Mouse (Mus musculus) cerebellum, adult 9-11 months (tissue): ENCODE measurements around the gene Lysmd3.
"Not testable (repeated sequence)": the region's sequence is repeated elsewhere in the genome, so short reads cannot be mapped to it uniquely, and the experiment has no call there.

ENCODE experiments used
- DNase-seq: peaks from one replicate; pipeline ENCODE4 v3.0.0; 2022

Gene Lysmd3

GRCm38 (mm10) chr13:81657351-81658052 lies at the start of gene Lysmd3:
Gene Lysmd3 (plus strand): TSS chr13:81657663.
- DNase-seq: peak; percentile 95

GRCm38 (mm10) chr13:81610349-81610748 lies 47.1 kb upstream of the Lysmd3 start:
- no peak for DNase-seq

- not testable (repeated sequence) for DNase-seq
Observed at GRCm38 (mm10) chr13:81627861-81628260, 29.6 kb upstream of the Lysmd3 start.

- no peak for DNase-seq
Observed at GRCm38 (mm10) chr13:81628631-81629190, 28.8 kb upstream of the Lysmd3 start.

- DNase-seq: no peak
Observed at GRCm38 (mm10) chr13:81629395-81629794, 28.1 kb upstream of the Lysmd3 start.

GRCm38 (mm10) chr13:81630566-81630965 lies 26.9 kb upstream of the Lysmd3 start:
- no peak for DNase-seq

GRCm38 (mm10) chr13:81632720-81633415 lies 24.6 kb upstream of the Lysmd3 start, which contains the start of gene Adgrv1:
Gene Adgrv1 (minus strand): TSS chr13:81633154.
- peak; percentile 86 for DNase-seq

- no peak for DNase-seq
Observed at GRCm38 (mm10) chr13:81639624-81640023, 17.8 kb upstream of the Lysmd3 start.

- DNase-seq: no peak
Observed at GRCm38 (mm10) chr13:81640881-81641280, 16.6 kb upstream of the Lysmd3 start.

- DNase-seq: peak; percentile 11
Observed at GRCm38 (mm10) chr13:81641289-81642045, 16.0 kb upstream of the Lysmd3 start.

- no peak for DNase-seq
Observed at GRCm38 (mm10) chr13:81642491-81643149, 14.8 kb upstream of the Lysmd3 start.

GRCm38 (mm10) chr13:81644047-81644565 lies 13.4 kb upstream of the Lysmd3 start:
- DNase-seq: no peak

- no peak for DNase-seq
Observed at GRCm38 (mm10) chr13:81646348-81646747, 11.1 kb upstream of the Lysmd3 start.

- DNase-seq: not testable (repeated sequence)
Observed at GRCm38 (mm10) chr13:81650382-81650781, 7.1 kb upstream of the Lysmd3 start.

GRCm38 (mm10) chr13:81656091-81656850 lies 1.2 kb upstream of the Lysmd3 start:
- DNase-seq: peak; percentile 11

GRCm38 (mm10) chr13:81657008-81657350 lies 484 bp upstream of the Lysmd3 start:
- DNase-seq: no peak

GRCm38 (mm10) chr13:81658053-81658752 lies 740 bp downstream of the Lysmd3 start:
- DNase-seq: no peak

- peak; percentile 42 for DNase-seq
Observed at GRCm38 (mm10) chr13:81663566-81664330, 6.3 kb downstream of the Lysmd3 start.

GRCm38 (mm10) chr13:81664331-81664698 lies 6.9 kb downstream of the Lysmd3 start:
- peak; percentile 67 for DNase-seq

- no peak for DNase-seq
Observed at GRCm38 (mm10) chr13:81667713-81668112, 10.2 kb downstream of the Lysmd3 start.
